Mouse (Mus musculus) heart, embryonic 14.5 days (tissue): ENCODE measurements at regions not wholly inside any gene's neighbourhood (a gene's known extent, or its start where the extent isn't known, plus 50 kb on each side); places are given as distances from the start of the nearest gene placed in this dataset.

Experiments
- ATAC-seq: fragments of 200-750 bp; cut with Nextera tagmentation; 2 replicates; pipeline ENCODE4 v1.8.0; 2017; ENCODE audit warnings: low read depth, moderate TSS enrichment; ENCODE audit not compliant: insufficient number of reproducible peaks, insufficient read depth, low FRiP score
- H3K27ac ChIP-seq, 2 experiments: fragments of 200-500 bp in 1 of 2; fragments of 300-500 bp in 1 of 2; sonication (generic) in 1 of 2; replicated peaks in 1 of 2; 2 replicates each; pipeline ENCODE4 v1.5.1; 2012 to 2014; ENCODE audit warnings: low read depth in 2 of 2, low read length in 2 of 2, control low read depth in 1 of 2, mild to moderate bottlenecking in 1 of 2, mixed read lengths in 1 of 2; ENCODE audit not compliant: control insufficient read depth in 1 of 2, insufficient read depth in 1 of 2
- H3K27me3 ChIP-seq: fragments of 300-500 bp; sonication (generic); 2 replicates; pipeline ENCODE4 v1.6.1; 2014; ENCODE audit warnings: mild to moderate bottlenecking, low read length, control low read depth; ENCODE audit not compliant: control insufficient read depth, insufficient read depth
- H3K36me3 ChIP-seq: fragments of 300-500 bp; sonication (generic); 2 replicates; pipeline ENCODE4 v1.6.1; 2014; ENCODE audit warnings: mild to moderate bottlenecking, control low read depth, low read length, mixed read lengths; ENCODE audit not compliant: control insufficient read depth, insufficient read depth
- H3K4me1 ChIP-seq, 2 experiments: fragments of 200-500 bp in 1 of 2; fragments of 300-500 bp in 1 of 2; sonication (generic) in 1 of 2; 2 replicates each; pipeline ENCODE4 v1.6.1; 2012 to 2014; ENCODE audit warnings: low read length in 2 of 2, control low read depth in 1 of 2, mixed read lengths in 1 of 2; ENCODE audit not compliant: control insufficient read depth in 2 of 2, insufficient read depth in 2 of 2
- H3K4me2 ChIP-seq: fragments of 300-500 bp; sonication (generic); 2 replicates; pipeline ENCODE4 v1.6.1; 2014; ENCODE audit warnings: mild to moderate bottlenecking, low read length
- H3K4me3 ChIP-seq, 2 experiments: fragments of 200-500 bp in 1 of 2; fragments of 300-500 bp in 1 of 2; sonication (generic) in 1 of 2; 2 replicates each; pipeline ENCODE4 v1.5.1; 2012 to 2014; ENCODE audit warnings: low read length in 2 of 2, mild to moderate bottlenecking in 2 of 2, control low read depth in 1 of 2, low read depth in 1 of 2, moderate library complexity in 1 of 2; ENCODE audit not compliant: control insufficient read depth in 1 of 2, insufficient read depth in 1 of 2
- H3K9ac ChIP-seq: fragments of 300-500 bp; sonication (generic); 2 replicates; pipeline ENCODE4 v1.6.1; 2014; ENCODE audit warnings: mild to moderate bottlenecking, low read length
- H3K9me3 ChIP-seq: fragments of 300-500 bp; sonication (generic); 2 replicates; pipeline ENCODE4 v1.6.1; 2016; ENCODE audit warnings: low read length, control low read depth; ENCODE audit not compliant: control insufficient read depth
- WGBS: fragments of 180-500 bp; shearing (Covaris S2); extraction: QIAGEN DNeasy Blood & Tissue Kit; methylation state at CpG from one replicate; pipeline ENCODE4 v1.1.7; 2014; 5-methylcytosine and 5-hydroxymethylcytosine counted together

GRCm38 (mm10) chr8:28171456-28171855, 724.0 kb downstream of the Poteg start:
- 58% methylated on average over 4 of the region's 4 CpGs for WGBS
- Histone ChIP-seq H3K27me3 (no peaks in the 10 kb centered on the region), H3K27ac (no peak overlapping the region), H3K9me3 (no peaks in the 10 kb centered on the region), H3K4me3 (no peak overlapping the region), H3K4me1 (no peaks in the 10 kb centered on the region), H3K4me2 (no peak overlapping the region), H3K36me3 (no peaks in the 10 kb centered on the region), H3K9ac (no peak overlapping the region)
- no peak for ATAC-seq

DNA sequence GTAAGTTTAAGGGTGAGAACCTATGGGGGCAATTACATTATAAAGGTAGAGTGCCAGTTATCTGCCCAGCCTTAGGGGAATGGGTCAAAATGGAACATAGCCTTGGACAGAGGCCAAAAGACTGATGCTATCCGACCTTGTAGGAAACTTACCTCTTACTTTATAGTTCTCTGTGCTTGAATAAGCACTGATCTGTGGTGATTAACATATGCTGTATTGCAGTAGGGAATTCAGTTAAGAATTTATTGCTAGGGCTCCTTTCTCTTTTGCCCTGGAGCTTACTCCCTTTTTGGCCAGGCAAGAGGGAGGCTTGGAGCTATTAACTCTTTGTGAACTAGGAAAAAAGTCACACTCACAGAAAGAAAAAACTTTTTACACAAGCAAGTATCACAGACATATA, 748.5 kb downstream of the Poteg start:
- no peaks in the 10 kb centered on the region for H3K27me3 ChIP-seq
- H3K4me3 ChIP-seq: no peak overlapping the region
- no peak overlapping the region for H3K27ac ChIP-seq
- WGBS: 41% methylated on average over 1 of the region's 1 CpGs
- H3K4me1 ChIP-seq: no peaks in the 10 kb centered on the region
- no peaks in the 10 kb centered on the region for H3K36me3 ChIP-seq
- no peak overlapping the region for H3K4me2 ChIP-seq
- H3K9ac ChIP-seq: no peak overlapping the region
- no peaks in the 10 kb centered on the region for H3K9me3 ChIP-seq
- ATAC-seq: no peak

DNA sequence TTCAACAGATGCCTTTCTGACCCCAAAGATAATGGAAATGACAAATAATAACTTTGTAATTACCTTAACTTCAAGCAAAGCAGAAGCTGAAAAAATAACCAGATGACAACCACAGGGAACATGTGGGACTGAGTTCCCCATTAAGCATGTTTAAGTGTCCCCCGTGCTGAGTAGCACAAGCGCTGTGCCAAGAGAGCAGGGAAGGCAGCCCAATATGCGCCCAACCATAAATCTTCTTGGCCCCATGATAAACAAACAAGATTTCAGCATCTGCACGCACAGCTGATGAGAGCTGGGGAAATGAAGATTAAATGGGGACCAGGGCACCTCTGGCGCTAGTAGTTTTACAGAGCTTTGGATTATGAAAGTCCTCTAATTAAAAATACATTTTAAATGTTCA, 788.1 kb downstream of the Poteg start:
- no peaks in the 10 kb centered on the region for H3K27me3 ChIP-seq
- no peak overlapping the region for H3K4me2 ChIP-seq
- no peak overlapping the region for H3K4me3 ChIP-seq
- ATAC-seq: no peak
- H3K36me3 ChIP-seq: no peaks in the 10 kb centered on the region
- WGBS: 82% methylated on average over 5 of the region's 5 CpGs
- H3K27ac ChIP-seq: no peak overlapping the region
- H3K4me1 ChIP-seq: no peaks in the 10 kb centered on the region
- no peak overlapping the region for H3K9ac ChIP-seq
- H3K9me3 ChIP-seq: no peaks in the 10 kb centered on the region

DNA sequence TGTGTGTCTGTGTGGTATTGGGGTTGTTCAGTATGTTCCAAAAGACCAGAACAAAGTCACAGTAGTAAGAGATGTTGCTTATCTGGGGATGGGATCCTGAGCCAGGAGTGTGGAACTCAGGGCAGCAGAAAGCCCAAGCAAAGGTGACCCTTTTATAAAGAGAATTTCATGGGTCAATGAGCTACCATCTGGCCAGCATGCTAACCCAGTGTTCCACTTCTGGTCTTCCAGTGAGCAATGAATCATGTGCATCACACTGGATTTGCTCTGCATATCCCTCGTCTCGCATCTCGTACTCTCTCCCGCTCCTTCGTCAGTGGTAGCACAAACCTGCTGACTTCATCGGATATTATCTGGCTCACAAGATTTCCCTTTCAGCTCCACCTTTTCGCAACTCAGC, 791.9 kb downstream of the Poteg start:
- 90% methylated on average over 7 of the region's 7 CpGs for WGBS
- H3K36me3 ChIP-seq: no peaks in the 10 kb centered on the region
- H3K9me3 ChIP-seq: no peaks in the 10 kb centered on the region
- no peaks in the 10 kb centered on the region for H3K27me3 ChIP-seq
- no peaks in the 10 kb centered on the region for H3K4me1 ChIP-seq
- ATAC-seq: no peak
- H3K27ac ChIP-seq: no peak overlapping the region
- H3K4me3 ChIP-seq: no peak overlapping the region
- H3K4me2 ChIP-seq: no peak overlapping the region
- no peak overlapping the region for H3K9ac ChIP-seq

GRCm38 (mm10) chr8:28252399-28253240, 805.1 kb downstream of the Poteg start:
- H3K4me2 ChIP-seq: no peak overlapping the region
- no peaks in the 10 kb centered on the region for H3K4me1 ChIP-seq
- ATAC-seq: no peak
- no peak overlapping the region for H3K9ac ChIP-seq
- no peaks in the 10 kb centered on the region for H3K36me3 ChIP-seq
- no peak overlapping the region for H3K4me3 ChIP-seq
- no peaks in the 10 kb centered on the region for H3K27me3 ChIP-seq
- H3K9me3 ChIP-seq: no peaks in the 10 kb centered on the region
- 78% methylated on average over 9 of the region's 9 CpGs for WGBS
- H3K27ac ChIP-seq: no peak overlapping the region

DNA sequence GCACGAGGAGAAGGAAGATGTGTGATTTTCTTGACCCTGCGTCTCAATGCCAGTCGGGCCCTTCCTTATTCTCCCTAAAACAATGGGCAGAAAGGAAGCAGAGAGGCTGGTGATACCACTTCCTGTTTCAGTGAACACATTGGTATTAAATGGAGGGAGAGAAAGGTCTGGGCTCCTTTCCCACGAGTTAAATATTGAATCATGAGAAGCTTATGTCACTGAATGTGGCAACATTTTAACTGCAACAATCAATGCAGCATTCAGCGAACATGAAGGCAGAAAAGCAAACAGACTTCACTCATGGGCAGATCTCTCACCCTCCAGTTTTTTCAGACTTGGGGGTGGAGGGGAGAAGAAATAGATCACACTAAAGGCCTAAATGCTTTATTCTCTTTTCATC, 819.8 kb downstream of the Poteg start:
- H3K27me3 ChIP-seq: no peaks in the 10 kb centered on the region
- WGBS: 64% methylated on average over 5 of the region's 5 CpGs
- no peaks in the 10 kb centered on the region for H3K9me3 ChIP-seq
- no peaks in the 10 kb centered on the region for H3K4me1 ChIP-seq
- no peak overlapping the region for H3K4me3 ChIP-seq
- no peaks in the 10 kb centered on the region for H3K36me3 ChIP-seq
- H3K9ac ChIP-seq: no peak overlapping the region
- no peak overlapping the region for H3K27ac ChIP-seq
- ATAC-seq: no peak
- H3K4me2 ChIP-seq: no peak overlapping the region

DNA sequence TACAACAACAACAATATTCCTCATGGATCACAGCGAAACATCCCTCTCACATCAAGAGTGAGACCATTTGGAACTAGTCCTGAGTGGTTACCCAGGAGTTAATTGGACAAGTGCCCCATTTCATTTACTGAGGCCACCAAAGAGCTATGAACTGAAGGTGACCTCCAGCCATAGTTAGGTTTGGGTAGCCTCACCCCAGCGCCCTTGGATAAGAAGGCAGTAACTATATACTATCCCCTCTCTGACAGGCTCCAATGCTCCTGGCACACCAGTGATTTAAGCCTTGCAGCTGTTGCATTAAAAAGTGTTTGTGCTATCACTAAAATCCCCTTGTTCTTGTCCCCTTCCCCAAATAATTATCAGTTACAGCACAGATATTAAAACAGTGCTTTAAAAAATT, 836.8 kb downstream of the Poteg start:
- no peaks in the 10 kb centered on the region for H3K4me1 ChIP-seq
- H3K9me3 ChIP-seq: no peaks in the 10 kb centered on the region
- H3K9ac ChIP-seq: no peak overlapping the region
- H3K36me3 ChIP-seq: no peaks in the 10 kb centered on the region
- no peak overlapping the region for H3K4me2 ChIP-seq
- ATAC-seq: no peak
- H3K4me3 ChIP-seq: no peak overlapping the region
- no peak overlapping the region for H3K27ac ChIP-seq
- WGBS: 86% methylated on average over 2 of the region's 2 CpGs
- H3K27me3 ChIP-seq: no peaks in the 10 kb centered on the region
